Mouse (Mus musculus) olfactory bulb, adult 2 months (tissue): ENCODE results near the gene Oasl1.

Experiments
- CTCF ChIP-seq: fragments of 200-500 bp; IDR thresholded peaks from 2 replicates; pipeline ENCODE4 v1.5.1; 2012; ENCODE audit warnings: low read depth, mild to moderate bottlenecking, low read length, moderate library complexity; ENCODE audit not compliant: insufficient read depth
- POLR2A ChIP-seq: fragments of 200-500 bp; IDR thresholded peaks from 2 replicates; pipeline ENCODE4 v1.6.1; 2012; ENCODE audit warnings: mild to moderate bottlenecking, low read depth, low read length, moderate library complexity; ENCODE audit not compliant: insufficient read depth

GRCm38 (mm10) chr5:114961590-114962360 lies 38.7 kb downstream of the Oasl1 start:
- TF ChIP-seq CTCF (no peak), POLR2A (no peak)
